Mouse (Mus musculus) brown adipose tissue, adult 24 weeks (tissue): Measurements from ENCODE around the gene Faap100. TPM values are rescaled to one million over a fixed set of nuclear protein-coding genes. Genes with fewer than 3 reads are reported as not detected.

Source experiments
- H3K27ac ChIP-seq: fragments of 200-500 bp; replicated peaks from 2 replicates; pipeline ENCODE4 v1.5.1; 2012; ENCODE audit warnings: low read depth, mild to moderate bottlenecking, low read length
- H3K4me1 ChIP-seq: fragments of 200-500 bp; 2 replicates; pipeline ENCODE4 v1.6.1; 2012; ENCODE audit warnings: low read length, mixed read lengths; ENCODE audit not compliant: control insufficient read depth, insufficient read depth, insufficient read length
- H3K4me3 ChIP-seq: fragments of 200-500 bp; 2 replicates; pipeline ENCODE4 v1.5.1; 2012; ENCODE audit warnings: low read depth, mild to moderate bottlenecking, low read length, moderate library complexity; ENCODE audit not compliant: insufficient read depth
- polyA plus RNA-seq: library from polyadenylated mRNA; stranded (reverse); fragments of >200 nt; gene quantifications from 2 replicates; pipeline ENCODE4 v1.2.4, GENCODE M21; 2012; ENCODE audit not compliant: missing spikeins, insufficient read depth, insufficient read length

Faap100 gene
- polyA plus RNA-seq, 1 experiment: 7.3 TPM

DNA sequence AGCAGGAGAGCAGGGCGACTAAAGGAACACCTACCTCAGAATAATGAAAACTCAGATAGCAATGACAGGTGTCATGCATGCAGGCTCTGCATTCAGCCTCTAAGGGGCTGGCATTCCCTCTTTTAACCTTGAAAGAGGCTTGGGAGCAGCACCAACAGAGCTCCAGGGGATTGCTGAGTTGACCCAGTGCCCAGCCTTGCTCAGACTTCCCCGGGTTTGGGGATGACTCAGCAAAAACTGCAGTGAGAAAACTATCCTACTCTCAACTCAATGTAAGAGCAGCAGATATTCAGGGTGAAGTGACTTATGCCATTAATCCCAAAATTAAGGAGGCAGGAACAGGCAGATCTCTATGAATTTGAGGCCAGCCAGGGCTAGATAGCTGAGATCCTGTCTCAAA is 8.6 kb upstream of the Faap100 start:
- H3K4me1 ChIP-seq: no peaks in the 10 kb centered on the region
- H3K4me3 ChIP-seq: no peak overlapping the region
- H3K27ac ChIP-seq: no peak overlapping the region; the same call in 1 of the 2 replicates

DNA sequence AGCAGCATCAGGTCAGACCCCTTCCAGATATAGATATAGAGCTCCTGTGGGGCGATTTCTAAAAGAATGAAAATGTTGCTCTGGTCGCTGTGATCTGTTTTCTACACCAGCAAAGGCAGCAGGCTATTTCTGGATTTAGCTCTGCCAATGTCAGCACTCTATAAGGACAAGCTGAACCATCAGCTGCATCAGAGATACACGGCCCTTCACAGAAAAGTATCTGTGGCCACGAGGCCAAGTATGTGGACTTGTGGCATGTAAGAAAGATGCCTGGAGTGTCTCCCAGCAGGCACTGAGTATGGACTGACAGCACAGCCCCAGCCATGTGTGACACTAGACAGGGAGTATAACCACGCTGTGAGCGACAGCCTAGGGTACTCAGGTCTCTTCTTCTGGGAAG is 8.1 kb upstream of the Faap100 start:
- Histone ChIP-seq H3K4me1 (no peaks in the 10 kb centered on the region), H3K27ac (no peak overlapping the region), H3K4me3 (no peak overlapping the region)

DNA sequence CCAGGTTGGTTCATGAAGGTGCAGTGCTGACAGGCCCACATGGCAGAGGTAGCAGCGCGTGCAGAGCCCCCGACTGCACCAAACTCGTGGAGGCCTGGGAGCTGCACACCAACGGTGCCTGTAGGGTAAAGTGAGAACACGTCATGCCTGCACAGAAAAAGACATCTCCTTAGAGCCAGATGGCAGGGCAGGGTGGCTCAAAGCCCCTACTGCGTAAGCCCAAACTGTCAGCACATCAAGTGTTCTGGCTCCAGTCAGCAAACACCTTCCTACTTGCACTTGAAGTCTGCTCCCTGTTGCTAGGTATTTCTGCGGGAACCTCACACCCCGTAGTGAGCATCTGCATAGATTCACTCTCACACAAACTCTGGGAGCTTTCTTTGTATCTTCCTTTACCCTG is 3.9 kb upstream of the Faap100 start:
- 0 out of 2 replicates have a peak, but pooled peaks cover 3% of the 10 kb centered on the region for H3K4me1 ChIP-seq
- no peak overlapping the region for H3K4me3 ChIP-seq
- H3K27ac ChIP-seq: no peak overlapping the region

DNA sequence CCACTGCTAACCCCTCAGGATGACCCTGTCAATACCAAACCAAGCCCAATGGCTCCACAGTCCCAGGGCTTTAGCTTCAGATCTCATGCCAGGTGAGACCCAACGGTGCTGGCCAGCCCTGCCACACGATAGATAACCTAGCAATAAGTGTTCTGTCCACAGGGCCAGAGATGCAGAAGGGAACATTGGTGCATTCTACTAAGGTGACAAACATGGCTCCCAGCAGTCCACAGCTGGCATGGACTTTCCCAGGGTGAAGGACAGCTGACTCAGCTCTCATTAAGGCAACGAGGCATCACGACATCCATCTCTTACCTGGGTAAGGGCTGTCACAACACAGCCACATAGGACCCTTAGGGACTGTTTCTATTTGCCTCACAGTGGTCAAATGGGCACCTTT is 2.6 kb upstream of the Faap100 start:
- 0 out of 2 replicates have a peak, but pooled peaks cover 3% of the 10 kb centered on the region for H3K4me1 ChIP-seq
- H3K4me3 ChIP-seq: no peak overlapping the region
- H3K27ac ChIP-seq: no peak overlapping the region

DNA sequence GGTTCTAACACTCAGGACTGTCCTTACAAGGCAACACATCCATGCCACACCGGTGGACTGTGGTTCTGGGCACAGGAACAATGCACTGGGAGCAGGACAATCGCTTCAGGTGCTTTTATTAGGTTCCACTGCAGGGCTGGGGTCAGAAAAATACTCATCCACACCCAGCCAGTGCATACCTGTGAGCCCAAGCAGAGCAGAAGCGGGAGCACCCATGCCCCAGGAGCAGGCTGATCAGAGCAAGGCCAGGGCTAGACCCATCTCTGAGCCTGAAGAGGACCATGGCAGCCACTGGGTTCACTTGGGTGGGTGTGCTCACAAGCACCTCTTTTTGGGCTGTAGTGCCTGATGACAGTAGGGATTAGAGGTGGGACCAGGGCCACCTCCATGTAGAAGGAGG is 1.7 kb upstream of the Faap100 start:
- Histone ChIP-seq H3K4me3 (no peak overlapping the region), H3K27ac (no peak overlapping the region), H3K4me1 (0 out of 2 replicates have a peak, but pooled peaks cover 3% of the 10 kb centered on the region)

DNA sequence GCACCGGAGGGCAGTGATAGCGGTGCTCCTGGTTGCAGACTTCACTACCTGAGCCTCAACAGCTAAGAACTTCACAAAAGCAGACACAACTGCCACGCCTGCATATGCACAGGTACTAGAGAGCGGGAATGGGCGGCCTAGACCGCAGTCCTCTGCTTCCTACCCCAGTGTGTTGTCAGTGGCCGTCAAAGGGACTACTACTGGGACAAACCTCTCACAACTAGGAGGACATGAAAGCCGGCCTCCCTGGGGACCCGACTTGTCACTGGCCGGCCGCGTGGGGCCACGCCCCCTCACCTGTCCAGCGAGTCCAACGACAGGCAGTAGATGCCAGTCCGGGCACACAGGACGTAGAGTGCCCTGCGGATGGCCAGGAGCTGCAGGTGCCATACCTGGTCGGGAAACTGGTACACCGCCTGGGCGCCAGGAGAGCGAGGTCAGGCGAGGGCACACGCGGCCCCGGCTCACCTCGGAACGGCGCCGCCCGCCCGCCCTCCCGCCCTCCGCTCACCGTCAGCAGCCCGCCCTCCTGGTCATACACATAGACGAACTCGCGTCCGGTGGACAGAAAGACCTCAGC is 443 bp downstream of the Faap100 start:
- H3K4me1 ChIP-seq: 0 out of 2 replicates have a peak, but pooled peaks cover 3% of the 10 kb centered on the region
- peak overlapping the region; percentile 77 for H3K4me3 ChIP-seq
- no peak overlapping the region; the same call in 1 of the 2 replicates for H3K27ac ChIP-seq

DNA sequence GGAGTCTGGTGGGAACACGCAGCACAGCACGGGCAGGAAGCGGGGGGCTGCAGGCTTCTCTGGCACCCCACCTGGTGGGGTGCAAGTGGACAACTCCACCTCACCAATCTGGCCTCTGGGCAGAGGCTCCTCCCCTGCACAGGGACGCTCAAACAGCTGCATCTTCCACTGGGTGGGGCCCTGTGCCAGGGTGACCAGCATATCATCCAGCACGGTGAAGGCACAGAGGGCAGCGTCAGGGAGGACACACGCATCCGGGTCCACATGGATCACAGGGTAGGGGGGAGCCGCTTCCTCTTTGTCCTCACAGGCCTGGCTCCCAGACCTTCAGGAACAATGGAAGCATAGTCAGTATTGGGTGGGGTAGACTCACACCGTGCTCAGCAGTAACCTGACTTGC is 1.2 kb downstream of the Faap100 start:
- Histone ChIP-seq H3K4me1 (0 out of 2 replicates have a peak, but pooled peaks cover 3% of the 10 kb centered on the region), H3K27ac (no peak overlapping the region), H3K4me3 (peak overlapping the region; percentile 77)

DNA sequence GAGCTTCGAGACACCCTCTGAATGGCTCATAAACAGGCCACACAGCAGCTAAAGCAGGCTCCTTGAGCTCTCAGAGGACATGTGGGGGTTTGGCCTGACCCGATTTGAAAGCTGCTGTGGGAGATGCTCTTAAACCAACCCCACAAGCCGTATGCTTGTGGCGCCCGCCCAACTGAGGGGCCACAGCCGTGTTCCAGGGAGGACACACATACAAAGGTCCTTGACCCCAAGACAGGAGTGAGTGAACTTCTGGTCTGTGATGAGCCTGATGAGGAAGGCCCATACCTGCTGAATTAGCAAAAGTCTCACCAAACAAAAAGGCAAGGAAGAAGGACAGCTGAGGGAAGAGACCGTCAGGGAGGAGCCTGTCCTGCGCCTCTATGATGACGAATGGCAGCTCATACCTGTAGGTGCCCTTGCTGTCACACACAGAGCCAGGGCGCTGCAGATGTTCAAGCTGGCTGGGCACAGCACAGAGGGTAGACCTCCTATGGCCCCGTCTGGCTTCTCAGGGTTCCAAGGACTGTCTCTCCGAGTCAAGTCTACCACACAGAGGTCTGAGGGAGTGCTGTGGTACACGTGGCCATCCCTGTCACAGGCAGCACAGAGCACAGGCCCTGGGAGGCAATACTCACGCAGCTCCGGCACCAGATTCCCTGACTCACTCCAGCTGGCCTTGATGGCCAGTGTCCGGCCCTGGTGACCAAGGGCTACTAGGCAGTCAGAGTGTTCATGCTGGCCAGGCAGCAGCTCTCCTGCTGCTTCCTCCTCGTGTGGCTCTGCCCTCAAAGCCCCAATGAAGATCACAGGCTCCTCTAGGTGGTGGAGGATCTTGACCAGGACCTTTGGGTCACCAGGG is 2.0 kb downstream of the Faap100 start:
- Histone ChIP-seq H3K27ac (no peak overlapping the region), H3K4me1 (0 out of 2 replicates have a peak, but pooled peaks cover 3% of the 10 kb centered on the region), H3K4me3 (no peak overlapping the region)

DNA sequence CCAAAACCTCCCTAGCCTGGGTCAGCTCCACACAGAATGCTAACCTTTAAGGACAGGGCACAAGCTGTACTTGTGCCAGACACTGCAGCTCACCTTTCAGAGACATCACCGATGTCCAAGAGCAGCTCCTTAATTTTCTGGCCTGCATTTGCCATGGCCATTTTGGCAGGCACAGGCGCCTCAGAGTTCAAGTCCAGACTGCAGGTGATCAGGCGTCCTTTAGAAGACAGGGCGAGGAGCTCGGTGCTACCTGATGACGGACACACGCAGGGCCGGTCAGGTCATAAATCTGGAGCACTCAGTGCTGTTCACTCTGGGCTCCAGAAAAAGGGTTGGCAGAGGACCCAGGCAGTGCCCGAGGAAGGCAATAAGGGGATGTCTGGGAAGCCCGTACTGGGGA is 3.2 kb downstream of the Faap100 start:
- 0 out of 2 replicates have a peak, but pooled peaks cover 3% of the 10 kb centered on the region for H3K4me1 ChIP-seq
- H3K4me3 ChIP-seq: no peak overlapping the region
- H3K27ac ChIP-seq: no peak overlapping the region

DNA sequence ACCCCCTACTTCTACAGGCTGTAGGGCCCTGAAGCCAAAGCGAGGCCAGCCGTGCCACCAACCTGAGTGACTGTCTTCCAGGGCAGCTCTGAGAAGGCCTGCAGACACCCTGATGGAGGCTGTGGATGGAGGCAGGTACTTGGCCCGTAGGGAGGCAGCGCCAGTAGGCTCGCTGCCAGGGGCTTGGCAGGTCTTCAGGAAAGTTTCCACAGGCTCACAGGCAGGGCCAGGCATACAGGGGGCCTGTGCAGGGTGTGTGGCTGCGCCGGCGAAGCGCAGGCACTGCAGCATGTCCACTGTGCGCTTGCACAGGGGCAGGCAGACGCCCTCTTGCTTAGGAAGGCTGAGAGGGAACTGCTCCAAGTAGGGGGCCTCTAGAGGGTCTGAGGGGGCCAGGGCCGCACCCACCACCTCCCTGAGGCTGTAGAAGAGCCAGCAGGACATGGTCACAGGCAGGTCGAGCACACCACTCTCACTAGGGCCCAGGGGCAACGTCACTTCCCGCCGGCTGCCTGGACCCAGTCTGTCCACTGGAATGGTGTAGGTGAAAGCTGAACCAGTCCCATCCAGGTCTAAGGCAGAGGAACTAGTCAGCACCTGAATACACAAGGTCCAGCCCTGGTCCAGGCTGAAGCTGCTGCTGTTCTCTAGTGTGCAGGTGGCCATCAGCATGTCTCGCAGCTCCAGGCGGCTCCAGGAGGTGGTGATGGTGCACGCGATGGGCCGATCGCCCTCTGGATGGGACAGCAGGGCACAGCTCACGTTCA is 4.6 kb downstream of the Faap100 start:
- no peak overlapping the region for H3K4me3 ChIP-seq
- H3K4me1 ChIP-seq: peaks cover under 1% of the 10 kb centered on the region; the same call in 1 of the 2 replicates
- H3K27ac ChIP-seq: no peak overlapping the region

DNA sequence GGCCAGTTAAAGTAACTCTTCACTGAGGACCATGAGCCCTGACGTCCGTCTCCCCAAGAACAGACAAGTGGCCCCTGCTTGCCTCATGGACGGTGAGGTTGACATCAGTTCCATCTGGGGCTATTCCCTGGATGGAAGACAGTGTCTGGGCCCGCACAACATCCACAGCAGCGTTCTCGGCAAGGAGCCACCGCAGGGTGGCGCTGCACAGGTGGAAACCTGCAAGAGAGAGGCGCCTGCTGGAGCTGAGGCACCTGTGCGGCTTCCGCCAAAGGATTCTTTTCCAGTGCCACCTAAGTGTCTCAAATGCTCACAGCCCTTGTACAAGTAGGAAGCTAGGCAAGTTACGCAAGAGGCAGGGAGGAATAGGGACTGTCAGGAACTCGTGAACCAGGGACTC is 5.5 kb downstream of the Faap100 start:
- H3K27ac ChIP-seq: no peak overlapping the region
- H3K4me1 ChIP-seq: no peaks in the 10 kb centered on the region; the same call in 1 of the 2 replicates
- H3K4me3 ChIP-seq: no peak overlapping the region

DNA sequence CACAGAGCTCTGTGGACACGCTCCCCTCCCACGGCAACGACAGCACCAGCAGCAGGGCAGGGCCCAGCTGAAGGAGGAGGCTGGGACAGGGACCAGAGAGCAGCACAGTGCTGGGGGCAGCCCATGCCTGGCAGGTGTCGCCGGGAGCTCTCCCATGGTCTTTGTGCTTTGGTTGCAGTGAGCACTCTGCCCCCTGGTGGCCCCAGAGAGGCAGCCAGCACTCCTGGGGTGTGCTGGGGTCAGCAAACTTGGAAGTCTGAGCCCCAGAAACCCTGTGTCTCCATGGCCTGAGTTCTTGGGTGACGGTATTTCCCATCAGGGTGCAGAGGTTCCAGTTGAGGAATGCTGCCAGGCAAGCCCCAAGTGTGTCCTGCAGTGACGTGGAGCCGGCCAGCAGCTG is 8.9 kb downstream of the Faap100 start:
- no peaks in the 10 kb centered on the region; the same call in 1 of the 2 replicates for H3K4me1 ChIP-seq
- no peak overlapping the region for H3K4me3 ChIP-seq
- H3K27ac ChIP-seq: no peak overlapping the region

DNA sequence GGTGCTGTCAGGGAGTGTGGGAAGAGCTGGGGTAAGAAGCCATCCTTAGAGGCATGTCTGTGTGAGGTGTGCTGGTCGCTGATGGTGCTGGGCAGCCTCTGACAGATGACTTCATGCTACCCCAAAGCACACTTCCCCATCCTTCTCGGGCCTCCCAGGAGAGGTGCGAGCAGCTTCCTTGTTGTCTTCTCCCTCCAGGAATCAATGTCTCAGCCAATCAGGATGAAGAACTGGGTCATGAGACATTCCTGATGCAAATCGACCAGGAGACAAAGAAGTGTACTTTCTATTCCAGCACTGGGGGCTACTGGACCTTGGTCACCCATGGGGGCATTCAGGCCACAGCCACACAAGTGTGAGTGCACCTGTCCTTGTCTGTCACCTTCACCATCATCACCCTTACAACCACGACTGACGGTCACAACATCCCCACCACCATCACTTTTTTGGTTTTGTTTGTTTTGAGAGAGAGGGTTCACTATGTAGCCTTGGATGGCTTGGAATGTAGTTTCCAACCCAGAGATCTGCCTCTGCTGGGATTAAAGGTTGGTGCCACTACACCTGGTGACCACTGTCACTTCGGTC is 12.0 kb downstream of the Faap100 start:
- Histone ChIP-seq H3K4me1 (no peaks in the 10 kb centered on the region; the same call in 1 of the 2 replicates), H3K27ac (no peak overlapping the region), H3K4me3 (no peak overlapping the region)

DNA sequence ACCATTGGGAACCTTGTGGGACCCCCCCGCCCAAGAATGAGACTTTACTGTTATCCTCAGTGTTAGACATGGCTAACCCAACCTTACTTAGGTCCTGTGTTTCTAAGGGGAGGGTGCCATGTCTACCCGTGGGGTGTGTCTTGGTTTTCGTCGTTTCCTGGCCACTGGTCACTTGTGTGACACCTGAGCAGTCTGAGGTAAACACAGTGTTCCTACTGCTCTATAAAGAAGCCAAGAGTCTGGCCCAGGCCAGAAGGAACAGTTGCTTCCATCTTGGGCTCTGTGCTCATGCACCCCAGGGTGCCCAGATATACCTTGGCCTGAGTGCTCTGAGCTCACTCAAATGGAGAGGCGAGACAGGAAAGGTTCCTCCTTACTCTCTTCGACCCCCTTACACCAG is 15.7 kb downstream of the Faap100 start:
- Histone ChIP-seq H3K4me3 (no peak overlapping the region), H3K4me1 (no peaks in the 10 kb centered on the region), H3K27ac (no peak overlapping the region)

DNA sequence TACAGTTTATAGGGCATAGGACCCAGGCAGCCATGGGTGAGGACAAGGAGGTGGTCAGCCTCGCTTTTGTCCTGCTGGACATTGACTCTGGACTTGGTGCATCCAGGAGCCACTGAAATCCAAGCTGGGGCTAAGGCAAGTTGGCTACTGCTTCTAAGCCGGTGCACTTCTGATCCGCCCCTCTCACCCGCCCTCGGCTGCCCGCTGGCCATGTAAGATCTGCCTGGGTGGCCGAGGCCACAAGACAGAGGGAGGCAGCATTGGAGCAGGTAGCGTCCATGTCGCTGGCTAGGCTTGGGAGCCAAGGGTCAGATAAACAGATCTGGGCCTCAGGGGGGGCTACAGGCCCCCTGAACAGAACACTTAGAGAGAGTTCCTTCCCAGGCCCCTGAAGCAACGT is 17.3 kb downstream of the Faap100 start, which contains the start of gene Fscn2:
Fscn2 (plus strand) TSS at position 240 of the 400 bp plus-strand sequence.
- no peak within 1 kb of the TSS for H3K4me3 ChIP-seq
- H3K27ac ChIP-seq: no peak within 1 kb of the TSS
- no peaks in the 10 kb centered on the region for H3K4me1 ChIP-seq
